Mouse (Mus musculus) forebrain, embryonic 15.5 days (tissue): ENCODE results near the gene Olfr99. TPM values are rescaled to one million over a fixed set of nuclear protein-coding genes. Genes with fewer than 3 reads are reported as not detected.
"Not testable (repeated sequence)": the region's sequence is repeated elsewhere in the genome, so short reads cannot be mapped to it uniquely, and the experiment has no call there.

Experiments
- ATAC-seq: fragments of 200-750 bp; cut with Nextera tagmentation; replicated peaks from 2 replicates; pipeline ENCODE4 v1.8.0; 2017; ENCODE audit warnings: mild to moderate bottlenecking, moderate TSS enrichment, moderate library complexity
- H3K27ac ChIP-seq: fragments of 300-500 bp; sonication (generic); replicated peaks from 2 replicates; pipeline ENCODE4 v1.5.1; 2015; ENCODE audit warnings: mild to moderate bottlenecking, inconsistent platforms
- H3K27me3 ChIP-seq: fragments of 300-500 bp; sonication (generic); 2 replicates; pipeline ENCODE4 v1.6.1; 2015; ENCODE audit warnings: inconsistent platforms
- H3K36me3 ChIP-seq: fragments of 300-500 bp; sonication (generic); 2 replicates; pipeline ENCODE4 v1.6.1; 2015; ENCODE audit warnings: mild to moderate bottlenecking, inconsistent platforms
- H3K4me1 ChIP-seq: fragments of 300-500 bp; sonication (generic); 2 replicates; pipeline ENCODE4 v1.6.1; 2015; ENCODE audit warnings: inconsistent platforms
- H3K4me2 ChIP-seq: fragments of 300-500 bp; sonication (generic); replicated peaks from 2 replicates; pipeline ENCODE4 v1.6.1; 2015; ENCODE audit warnings: mild to moderate bottlenecking, inconsistent platforms
- H3K4me3 ChIP-seq: fragments of 300-500 bp; sonication (generic); 2 replicates; pipeline ENCODE4 v1.5.1; 2015; ENCODE audit warnings: mild to moderate bottlenecking, inconsistent platforms
- H3K9ac ChIP-seq: fragments of 300-500 bp; sonication (generic); replicated peaks from 2 replicates; pipeline ENCODE4 v1.6.1; 2015; ENCODE audit warnings: mild to moderate bottlenecking, inconsistent platforms
- H3K9me3 ChIP-seq: fragments of 300-500 bp; sonication (generic); 2 replicates; pipeline ENCODE4 v1.6.1; 2016; ENCODE audit warnings: inconsistent platforms
- WGBS: fragments of 180-500 bp; shearing (Covaris S2); methylation state at CpG from one replicate; pipeline ENCODE4 v1.1.7; 2015; ENCODE audit warnings: mixed read lengths; 5-methylcytosine and 5-hydroxymethylcytosine counted together
- polyA plus RNA-seq: library from polyadenylated mRNA; unstranded; fragments of >200 nt; fragmentation: Nextera tagmentation; extraction: Ambion mirVana; gene quantifications from 2 replicates; pipeline ENCODE4 v1.2.1, GENCODE M21; 2015

Olfr99 gene
- polyA plus RNA-seq, 1 experiment from 2014 or later = not detected

DNA sequence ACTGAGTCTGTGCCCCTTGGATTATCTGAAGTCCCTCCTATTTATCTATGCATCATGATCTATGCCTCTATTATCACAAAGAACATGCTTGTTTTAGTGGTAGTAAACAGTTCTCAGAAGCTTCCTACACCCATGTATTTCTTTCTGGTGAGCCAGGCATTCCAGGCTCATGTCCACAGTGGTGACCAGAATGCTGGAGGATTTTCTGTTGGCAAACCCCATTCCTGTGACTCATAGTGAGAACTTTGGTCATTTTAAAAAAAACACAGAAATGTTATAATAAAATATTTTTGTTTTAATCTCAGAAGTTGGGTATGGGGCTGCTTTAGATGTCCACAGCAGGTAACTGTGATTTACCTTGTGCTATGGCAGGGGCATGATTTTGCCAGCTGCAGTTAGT, 33.8 kb downstream of the Olfr99 start:
- Histone ChIP-seq H3K27me3 (no peaks in the 10 kb centered on the region), H3K9me3 (no peaks in the 10 kb centered on the region), H3K4me3 (no peak overlapping the region), H3K9ac (no peak overlapping the region), H3K27ac (no peak overlapping the region), H3K4me1 (no peaks in the 10 kb centered on the region), H3K36me3 (no peaks in the 10 kb centered on the region), H3K4me2 (no peak overlapping the region)
- no peak for ATAC-seq

DNA sequence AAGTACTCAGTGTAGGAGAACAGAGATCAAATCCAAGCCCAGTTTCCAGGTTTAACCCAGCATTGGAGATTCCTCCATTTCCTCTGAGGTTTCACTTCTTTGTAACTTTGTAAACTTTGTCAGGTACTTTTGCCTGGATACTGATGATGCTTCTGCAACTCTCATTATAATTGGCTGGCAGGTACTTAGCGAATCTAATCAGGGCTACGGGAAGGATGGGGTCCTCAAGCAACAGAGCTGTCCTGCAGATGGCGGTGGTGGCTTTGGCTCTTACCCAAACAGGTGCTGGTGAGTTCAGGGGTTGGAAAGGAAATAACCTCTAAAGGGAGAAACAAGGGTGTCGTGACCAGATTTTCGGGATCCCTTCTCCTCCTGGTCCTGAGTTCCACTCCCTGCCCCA, 36.5 kb downstream of the Olfr99 start:
- H3K27me3 ChIP-seq = no peaks in the 10 kb centered on the region
- no peaks in the 10 kb centered on the region for H3K4me1 ChIP-seq
- H3K9me3 ChIP-seq = no peaks in the 10 kb centered on the region
- H3K9ac ChIP-seq = no peak overlapping the region
- 31% methylated on average over 5 of the region's 5 CpGs for WGBS
- no peak overlapping the region for H3K4me3 ChIP-seq
- no peaks in the 10 kb centered on the region for H3K36me3 ChIP-seq
- no peak overlapping the region for H3K27ac ChIP-seq
- no peak overlapping the region for H3K4me2 ChIP-seq
- ATAC-seq = no peak

GRCm38 (mm10) chr17:37242198-37242597, 41.1 kb downstream of the Olfr99 start:
- ATAC-seq = no peak
- Histone ChIP-seq H3K9ac (no peak overlapping the region), H3K36me3 (no peaks in the 10 kb centered on the region), H3K4me2 (no peak overlapping the region), H3K27ac (no peak overlapping the region), H3K4me3 (no peak overlapping the region), H3K9me3 (no peaks in the 10 kb centered on the region), H3K27me3 (no peaks in the 10 kb centered on the region), H3K4me1 (no peaks in the 10 kb centered on the region)
- WGBS = 64% methylated on average over 3 of the region's 3 CpGs

GRCm38 (mm10) chr17:37237230-37237629, 46.0 kb downstream of the Olfr99 start, which contains the start of gene Olfr97:
Gene Olfr97, minus strand, starts transcription at chr17:37237330.
- not testable (repeated sequence) for H3K27me3 ChIP-seq, H3K4me1 ChIP-seq, H3K4me2 ChIP-seq, H3K9me3 ChIP-seq, H3K4me3 ChIP-seq, H3K36me3 ChIP-seq, ATAC-seq, H3K27ac ChIP-seq, H3K9ac ChIP-seq
- WGBS = 88% methylated on average over 2 of the region's 2 CpGs

Other genes starting within 250 kb of the Olfr99 start
- 50.9 and 53.1 TPM in 2 replicates for gene Gabbr1, start 237.5 kb downstream of the Olfr99 start, polyA plus RNA-seq
- gene Olfr90, start 195.0 kb downstream of the Olfr99 start, polyA plus RNA-seq = not detected in 2 replicates
- not detected in 2 replicates for gene Olfr91, start 185.2 kb downstream of the Olfr99 start, polyA plus RNA-seq
- not detected in 2 replicates for gene Olfr92, start 163.4 kb downstream of the Olfr99 start, polyA plus RNA-seq
- not detected in 2 replicates for gene Olfr93, start 122.0 kb downstream of the Olfr99 start, polyA plus RNA-seq
- not detected in 2 replicates for gene Ubd, start 89.6 kb downstream of the Olfr99 start, polyA plus RNA-seq
- not detected in 2 replicates for gene Olfr94, start 82.5 kb downstream of the Olfr99 start, polyA plus RNA-seq
- gene Olfr95, start 70.3 kb downstream of the Olfr99 start, polyA plus RNA-seq = not detected in 2 replicates
- not detected in 2 replicates for gene Olfr96, start 63.3 kb downstream of the Olfr99 start, polyA plus RNA-seq
- gene Olfr97, start 46.1 kb downstream of the Olfr99 start, polyA plus RNA-seq = not detected in 2 replicates
- not detected in 2 replicates for gene Olfr98, start 19.7 kb downstream of the Olfr99 start, polyA plus RNA-seq
- gene H2-M3, start 13.2 kb downstream of the Olfr99 start, polyA plus RNA-seq = 0.61 and 1.0 TPM in 2 replicates
- gene Olfr101, start 20.9 kb upstream of the Olfr99 start, polyA plus RNA-seq = not detected in 2 replicates
- gene Olfr102, start 33.6 kb upstream of the Olfr99 start, polyA plus RNA-seq = not detected in 2 replicates
- not detected in 2 replicates for gene Olfr103, start 56.2 kb upstream of the Olfr99 start, polyA plus RNA-seq
- gene Olfr104-ps, start 76.1 kb upstream of the Olfr99 start, polyA plus RNA-seq = not detected in 2 replicates
- not detected in 2 replicates for gene Olfr105-ps, start 95.6 kb upstream of the Olfr99 start, polyA plus RNA-seq
- not detected in 2 replicates for gene Olfr106-ps, start 106.9 kb upstream of the Olfr99 start, polyA plus RNA-seq
- gene Olfr107, start 115.8 kb upstream of the Olfr99 start, polyA plus RNA-seq = not detected in 2 replicates
- not detected in 2 replicates for gene Olfr108, start 162.0 kb upstream of the Olfr99 start, polyA plus RNA-seq
- not detected in 2 replicates for gene Olfr109, start 175.5 kb upstream of the Olfr99 start, polyA plus RNA-seq
- not detected in 2 replicates for gene H2-M2, start 200.1 kb upstream of the Olfr99 start, polyA plus RNA-seq
- gene Olfr110, start 209.0 kb upstream of the Olfr99 start, polyA plus RNA-seq = not detected in 2 replicates
- gene Olfr111, start 224.6 kb upstream of the Olfr99 start, polyA plus RNA-seq = not detected in 2 replicates